Mouse (Mus musculus) activated CD4-positive, CD25-positive, alpha-beta regulatory T cell, adult 4 months (primary cell): ENCODE measurements around the gene Tank. TPM values are rescaled to one million over a fixed set of nuclear protein-coding genes. Genes with fewer than 3 reads are reported as not detected.

Source experiments
- ATAC-seq: one replicate; pipeline ENCODE4 v1.8.0; 2017
- polyA plus RNA-seq, 2 experiments: library from polyadenylated mRNA; unstranded; fragments of 100-300 nt; shearing (Covaris generic); gene quantifications; one replicate each; pipeline ENCODE4 v1.2.1; 2017

Gene Tank
- polyA plus RNA-seq: 100 to 1,000 TPM; 213 to 229 TPM

GRCm38 (mm10) chr2:61578433-61578832, at the start of gene Tank:
TSS of gene Tank (plus strand) at chr2:61578585.
- peak; percentile 91 for ATAC-seq

- ATAC-seq: no peak
Measured at GRCm38 (mm10) chr2:61532326-61532725, 46.1 kb upstream of the Tank start.

- no peak for ATAC-seq
Measured at GRCm38 (mm10) chr2:61533131-61533530, 45.3 kb upstream of the Tank start.

GRCm38 (mm10) chr2:61536901-61537300, 41.5 kb upstream of the Tank start:
- ATAC-seq: no peak

GRCm38 (mm10) chr2:61539378-61539777, 39.0 kb upstream of the Tank start:
- no peak for ATAC-seq

GRCm38 (mm10) chr2:61542426-61542825, 36.0 kb upstream of the Tank start:
- no peak for ATAC-seq

- ATAC-seq: no peak
Measured at GRCm38 (mm10) chr2:61545666-61546065, 32.7 kb upstream of the Tank start.

- ATAC-seq: no peak
Measured at GRCm38 (mm10) chr2:61548021-61548420, 30.4 kb upstream of the Tank start.

GRCm38 (mm10) chr2:61551680-61552079, 26.7 kb upstream of the Tank start:
- no peak for ATAC-seq

GRCm38 (mm10) chr2:61555367-61555766, 23.0 kb upstream of the Tank start:
- ATAC-seq: no peak

GRCm38 (mm10) chr2:61555825-61556224, 22.6 kb upstream of the Tank start:
- ATAC-seq: no peak

GRCm38 (mm10) chr2:61556639-61557038, 21.7 kb upstream of the Tank start:
- ATAC-seq: no peak

- no peak for ATAC-seq
Measured at GRCm38 (mm10) chr2:61557848-61558471, 20.4 kb upstream of the Tank start.

GRCm38 (mm10) chr2:61561058-61561457, 17.3 kb upstream of the Tank start:
- ATAC-seq: no peak

- peak; percentile 85 for ATAC-seq
Measured at GRCm38 (mm10) chr2:61563202-61563601, 15.2 kb upstream of the Tank start.

- no peak for ATAC-seq
Measured at GRCm38 (mm10) chr2:61567045-61567783, 11.2 kb upstream of the Tank start.

GRCm38 (mm10) chr2:61569181-61569580, 9.2 kb upstream of the Tank start:
- ATAC-seq: no peak

- ATAC-seq: no peak
Measured at GRCm38 (mm10) chr2:61571343-61571955, 6.9 kb upstream of the Tank start.

- ATAC-seq: no peak
Measured at GRCm38 (mm10) chr2:61576497-61576896, 1.9 kb upstream of the Tank start.

GRCm38 (mm10) chr2:61576928-61577695, 1.3 kb upstream of the Tank start:
- ATAC-seq: no peak

GRCm38 (mm10) chr2:61577696-61578062, 706 bp upstream of the Tank start:
- ATAC-seq: no peak

- ATAC-seq: no peak
Measured at GRCm38 (mm10) chr2:61579501-61579990, 1.2 kb downstream of the Tank start.

- ATAC-seq: no peak
Measured at GRCm38 (mm10) chr2:61580091-61580490, 1.7 kb downstream of the Tank start.
